Mouse (Mus musculus): ENCODE data around the gene Urgcp. TPM values are rescaled to one million over a fixed set of nuclear protein-coding genes. Genes with fewer than 3 reads are reported as not detected.

Urgcp gene
- total RNA-seq, 2 experiments from 2014 or later: 38.8 to 48.7 TPM

DNA sequence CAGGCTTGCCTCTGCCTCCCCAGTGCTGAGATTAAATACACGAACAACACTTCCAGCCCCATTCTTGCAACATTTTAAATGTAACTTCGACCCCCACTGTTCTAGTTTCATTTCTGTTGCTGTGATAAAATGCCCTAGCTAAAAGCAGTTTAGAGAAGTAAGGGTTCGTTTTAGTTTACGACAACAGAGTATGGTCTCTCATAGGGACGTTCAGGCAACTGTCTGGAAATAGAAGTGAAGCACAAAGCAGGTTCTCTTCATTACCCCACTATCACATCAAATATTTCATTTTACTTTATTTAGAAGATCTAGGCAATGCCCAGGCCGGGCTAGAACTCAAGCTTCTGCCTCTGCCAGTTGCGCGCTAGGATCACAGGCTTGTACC is 25.5 kb upstream of the Urgcp start:
- DNase-seq (ENCODE audit: low spot score): no peak

DNA sequence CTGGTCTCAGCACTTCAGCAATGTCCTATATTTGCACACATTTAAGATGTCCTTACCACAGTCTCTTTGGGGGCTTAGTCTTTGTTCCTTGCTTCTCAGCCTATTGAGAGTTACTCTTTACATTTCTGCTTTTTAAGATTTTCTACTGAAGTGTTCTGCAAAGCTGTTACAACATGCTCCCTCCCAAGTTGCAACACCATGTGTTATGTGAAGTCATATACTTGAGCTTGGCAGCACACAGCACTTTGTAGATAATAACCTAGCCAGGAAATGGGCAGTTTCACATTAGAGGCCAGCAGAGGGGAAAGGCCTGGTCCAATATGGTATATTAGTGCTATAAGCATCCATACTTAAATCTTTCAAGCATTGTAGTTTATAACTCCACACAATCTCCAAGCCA is 23.6 kb upstream of the Urgcp start:
- no peak for DNase-seq (ENCODE audit: low spot score)

DNA sequence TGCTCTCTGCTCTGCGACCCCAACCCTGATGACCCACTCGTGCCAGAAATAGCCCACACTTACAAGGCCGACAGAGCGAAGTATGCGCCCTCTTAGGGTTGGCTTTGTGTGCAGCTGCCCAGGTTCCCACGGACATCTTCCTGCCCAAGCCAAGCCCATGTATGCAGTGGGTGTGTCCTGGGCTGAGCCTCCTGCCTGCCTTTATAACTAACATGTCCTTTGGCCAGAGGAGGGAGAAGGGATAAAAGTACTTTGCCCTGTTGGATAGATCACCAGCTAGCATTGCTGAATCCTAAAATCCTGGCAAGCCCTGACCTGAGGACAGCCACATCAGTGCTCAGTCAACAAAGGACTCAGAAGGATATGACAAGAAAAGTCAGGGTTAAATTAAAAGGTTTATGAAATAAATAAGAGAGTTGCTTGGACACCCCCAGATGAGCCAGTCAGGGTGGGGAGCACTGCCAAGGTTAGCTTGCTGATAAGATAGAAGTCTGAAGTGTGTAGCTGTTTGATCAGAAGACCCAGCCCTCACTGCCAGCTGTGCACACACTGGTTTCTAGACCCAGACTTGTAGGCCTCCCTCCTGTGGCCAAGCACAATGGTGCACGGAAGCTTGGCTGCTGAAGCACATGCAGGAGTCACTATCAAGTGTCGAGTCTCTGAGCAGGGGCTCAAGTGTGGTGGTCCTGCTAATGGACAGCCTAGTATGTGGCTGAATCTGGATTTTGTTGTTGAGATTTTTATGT is 20.2 kb upstream of the Urgcp start:
- no peak for DNase-seq (ENCODE audit: low spot score)

DNA sequence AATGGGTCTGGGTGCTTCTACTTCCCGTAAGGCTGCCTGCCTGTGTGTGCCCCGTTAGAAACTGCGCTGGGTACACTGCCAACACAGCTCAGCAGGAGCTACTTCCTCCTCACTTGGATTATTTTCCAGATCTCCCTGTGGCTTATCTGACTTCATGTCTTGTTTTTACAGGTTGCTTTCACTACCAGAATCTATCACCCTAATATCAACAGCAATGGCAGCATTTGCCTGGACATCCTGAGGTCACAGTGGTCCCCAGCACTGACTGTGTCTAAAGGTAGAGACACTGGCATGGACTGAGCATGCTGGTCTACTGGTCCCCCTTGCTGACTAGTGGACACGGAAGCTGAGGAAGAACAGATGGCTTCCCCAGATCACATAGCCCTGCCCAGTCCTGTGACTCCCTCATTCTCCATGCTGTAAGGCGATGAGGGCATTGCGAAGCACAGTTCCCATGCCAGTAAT is 17.9 kb upstream of the Urgcp start:
- DNase-seq (ENCODE audit: low spot score): no peak

DNA sequence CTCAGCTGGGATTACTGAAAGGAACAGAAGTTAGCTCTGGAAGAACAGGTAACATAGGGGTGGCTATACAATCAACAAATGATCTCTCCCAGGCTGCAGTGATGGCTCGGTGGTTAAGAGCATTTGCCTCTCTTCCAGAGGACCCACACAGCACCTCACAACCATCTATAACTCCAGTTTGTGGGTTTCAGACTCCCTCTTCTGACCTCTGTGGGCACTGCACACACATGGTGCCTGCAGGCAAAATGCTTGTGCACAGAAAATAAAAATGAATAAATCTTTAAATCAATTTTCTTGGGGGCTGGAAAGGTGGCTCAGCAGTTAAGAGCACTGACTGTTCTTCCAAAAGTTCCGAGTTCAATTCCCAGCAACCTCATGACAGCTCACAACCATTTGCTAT is 16.3 kb upstream of the Urgcp start:
- no peak for DNase-seq (ENCODE audit: low spot score)

DNA sequence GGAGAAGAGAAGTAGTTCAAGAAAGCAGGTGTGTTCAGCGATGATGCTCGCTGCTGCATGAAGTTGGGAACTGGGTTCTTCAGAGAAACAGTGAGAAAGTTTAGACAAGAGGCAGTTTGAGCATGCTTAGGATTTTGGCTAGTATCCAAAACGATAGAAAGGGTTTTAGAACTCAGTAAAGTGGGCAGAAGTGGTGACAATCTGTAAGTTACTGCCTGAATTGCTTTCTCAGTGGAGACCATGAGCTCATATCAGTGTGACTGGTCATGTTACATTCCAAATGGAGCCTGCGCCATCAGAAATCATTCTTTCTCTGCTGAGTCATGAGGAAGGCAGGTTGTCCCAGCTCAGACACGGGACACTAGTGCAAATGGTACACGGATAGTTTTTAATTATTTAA is 3.8 kb upstream of the Urgcp start:
- no peak for DNase-seq (ENCODE audit: low spot score)

DNA sequence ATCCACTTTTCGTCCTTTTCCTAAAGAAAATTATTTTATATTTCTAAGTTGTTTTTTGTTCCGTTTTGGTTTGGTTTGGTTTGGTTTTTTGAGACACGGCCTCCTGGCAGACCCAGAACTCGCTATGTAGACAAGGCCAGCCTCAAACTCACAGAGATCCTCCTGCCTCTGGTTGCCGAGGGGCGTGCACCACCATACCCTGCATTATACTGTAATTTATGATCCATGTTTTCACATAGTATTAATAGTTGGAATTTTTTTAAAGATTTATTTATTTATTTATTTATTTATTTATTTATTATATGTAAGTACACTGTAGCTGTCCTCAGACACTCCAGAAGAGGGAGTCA is 432 bp upstream of the Urgcp start:
- no peak for DNase-seq (ENCODE audit: low spot score)

DNA sequence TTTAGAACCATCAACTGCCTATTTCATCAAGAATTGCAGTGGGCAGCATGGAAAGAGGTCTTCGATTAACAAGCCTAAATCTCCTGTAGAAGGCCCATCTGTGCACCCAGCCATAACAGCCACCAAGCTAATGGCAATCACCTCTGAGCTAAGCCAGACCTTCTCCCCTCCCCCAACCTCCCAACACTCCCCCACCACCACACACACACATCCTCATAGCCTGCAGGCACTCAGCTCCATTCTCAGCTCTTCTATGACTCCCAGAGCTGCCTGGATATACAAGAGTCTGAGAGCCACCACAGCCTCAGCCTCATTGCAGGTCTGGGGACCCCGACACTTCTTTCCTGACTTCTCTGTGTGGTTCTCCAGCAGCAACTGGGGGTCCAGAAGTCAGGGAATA is 8.4 kb downstream of the Urgcp start:
- DNase-seq (ENCODE audit: low spot score): no peak

DNA sequence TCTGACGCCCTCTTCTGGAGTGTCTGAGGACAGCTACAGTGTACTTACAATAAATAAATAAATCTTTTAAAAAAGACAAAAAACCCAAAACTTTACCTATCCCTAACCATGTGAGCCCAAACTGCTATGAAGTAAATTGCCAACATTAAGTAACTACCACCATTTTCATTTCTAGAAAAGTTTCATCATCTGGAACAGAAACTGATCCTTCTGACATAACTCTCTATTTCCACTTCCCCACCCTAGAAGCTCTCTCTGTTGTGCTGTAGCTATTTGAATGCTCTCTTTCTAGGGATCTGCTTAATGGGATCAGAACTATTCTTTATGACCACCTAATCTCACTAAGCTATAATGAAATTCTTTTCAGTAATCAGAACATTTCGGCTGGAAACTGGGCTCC is 17.2 kb downstream of the Urgcp start:
- DNase-seq (ENCODE audit: low spot score): no peak

DNA sequence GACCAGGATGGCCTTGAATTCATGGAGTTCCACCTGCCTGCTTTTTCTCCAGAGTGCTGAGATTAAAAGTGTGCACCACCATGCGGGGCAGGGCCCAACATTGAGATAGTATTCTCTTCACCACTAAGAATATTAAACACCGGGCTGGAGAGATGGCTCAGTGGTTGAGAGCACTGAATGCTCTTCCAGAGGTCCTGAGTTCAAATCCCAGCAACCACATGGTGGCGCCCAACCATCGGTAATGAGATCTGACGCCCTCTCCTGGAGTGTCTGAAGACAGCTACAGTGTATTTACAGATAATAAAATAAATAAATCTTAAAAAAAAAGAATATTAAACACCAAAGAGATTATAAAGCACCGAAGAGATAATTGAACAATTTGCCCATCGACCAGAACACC is 20.1 kb downstream of the Urgcp start:
- DNase-seq (ENCODE audit: low spot score): no peak

DNA sequence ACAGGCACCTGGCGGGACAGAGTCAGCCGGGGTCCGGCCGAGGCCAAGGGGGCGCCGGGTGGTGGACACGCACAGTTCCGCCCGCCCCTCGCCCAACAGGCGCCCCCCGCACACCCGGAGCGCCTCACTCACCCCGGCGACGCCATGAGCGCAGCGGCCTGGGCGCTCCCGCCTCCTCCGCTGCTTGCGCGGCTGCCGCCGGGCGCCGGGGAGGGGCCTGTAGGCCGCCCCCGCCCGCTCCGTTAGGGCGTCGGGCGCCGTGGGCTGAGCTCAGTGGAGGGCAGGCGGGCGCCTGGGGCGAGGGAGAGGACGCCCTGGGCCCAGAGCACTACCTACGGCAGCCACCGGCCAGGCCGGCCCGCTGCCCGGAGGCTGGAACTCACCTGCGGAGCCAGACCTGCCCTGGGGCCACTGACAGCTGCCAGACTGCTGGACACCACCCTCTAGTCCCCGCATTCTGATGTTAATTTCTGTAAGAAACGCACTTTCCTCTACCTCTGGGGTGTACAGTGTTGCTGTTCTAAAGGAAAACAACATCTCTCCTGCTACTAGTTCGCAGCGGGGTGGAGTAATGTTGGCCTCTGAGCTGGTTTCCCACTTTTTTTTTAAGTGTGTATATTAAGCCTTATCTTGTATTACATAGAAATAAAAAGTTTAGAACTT is 21.1 kb downstream of the Urgcp start:
- peak; percentile 78 for DNase-seq (ENCODE audit: low spot score)

DNA sequence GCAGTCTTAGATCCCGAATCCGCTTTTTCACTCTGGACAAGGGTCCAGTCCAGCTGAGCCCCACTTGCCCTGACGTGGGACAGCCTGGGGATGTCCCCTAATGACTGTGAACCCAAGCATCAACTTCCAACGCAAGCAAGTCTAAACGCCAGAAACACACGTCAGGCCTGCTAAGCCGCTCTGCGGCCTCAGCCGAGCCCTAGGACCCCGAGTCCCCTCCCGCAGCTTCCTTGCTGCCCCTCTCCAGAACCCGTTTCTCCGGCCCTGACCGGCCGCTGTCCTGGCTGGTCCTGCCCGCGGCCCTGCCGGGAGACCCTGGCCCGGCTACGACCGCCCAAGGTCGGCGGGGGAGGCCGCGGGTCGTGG is 21.6 kb downstream of the Urgcp start:
- DNase-seq (ENCODE audit: low spot score): peak; percentile 35

DNA sequence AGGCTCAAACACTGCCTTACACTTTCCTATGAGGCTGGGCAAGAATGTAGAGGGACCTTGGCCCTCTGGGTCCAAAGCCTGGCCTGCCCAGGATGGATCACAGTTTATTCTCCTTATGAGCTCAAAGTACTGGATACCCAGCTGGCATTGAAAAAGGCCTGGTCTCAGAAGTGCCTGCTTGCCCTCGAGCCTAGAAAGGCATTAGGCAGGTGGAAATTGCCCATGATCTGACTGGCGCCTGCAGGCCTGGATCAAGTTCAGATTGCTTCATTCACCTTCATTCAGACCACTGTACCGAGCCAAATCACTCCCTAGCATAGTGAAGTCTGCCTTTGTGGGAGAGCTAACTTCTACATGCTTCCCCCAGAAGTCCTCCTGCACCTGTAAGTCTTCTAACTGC is 22.3 kb downstream of the Urgcp start:
- peak; percentile 48 for DNase-seq (ENCODE audit: low spot score)

DNA sequence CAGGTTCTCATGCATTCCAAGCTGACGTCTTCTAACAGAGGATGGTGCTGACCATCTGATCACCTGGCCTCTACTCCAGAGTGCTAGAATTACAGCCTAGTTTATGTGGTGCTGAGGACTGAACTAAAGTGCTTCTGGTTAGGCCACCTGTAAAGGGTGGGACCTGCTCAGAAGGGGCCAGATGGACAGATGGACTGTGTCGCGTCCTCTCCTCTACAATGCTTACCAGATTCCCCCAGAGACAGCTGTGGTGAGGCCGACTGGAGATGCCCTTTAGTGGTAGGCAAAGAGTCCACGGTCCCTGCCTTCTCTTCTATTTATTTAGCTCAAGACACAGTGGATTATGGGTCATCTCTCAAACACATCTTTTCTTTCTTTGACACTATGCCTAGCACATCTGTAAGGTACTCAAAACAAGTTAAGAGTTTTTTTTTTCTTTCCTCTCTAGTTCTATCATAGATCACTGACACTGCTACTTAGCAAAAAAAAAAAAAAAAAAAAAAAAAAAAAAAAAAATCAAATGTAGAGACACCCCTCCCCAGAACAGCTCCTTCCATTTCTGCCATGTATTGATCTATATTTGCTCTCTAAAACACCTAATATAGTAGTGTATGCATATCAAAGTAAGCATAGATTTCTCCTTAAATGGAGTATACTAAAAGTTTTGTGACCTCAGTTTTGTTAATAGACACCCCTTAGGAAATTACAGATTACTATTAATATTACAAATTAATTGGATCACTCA is 23.1 kb downstream of the Urgcp start:
- no peak for DNase-seq (ENCODE audit: low spot score)

DNA sequence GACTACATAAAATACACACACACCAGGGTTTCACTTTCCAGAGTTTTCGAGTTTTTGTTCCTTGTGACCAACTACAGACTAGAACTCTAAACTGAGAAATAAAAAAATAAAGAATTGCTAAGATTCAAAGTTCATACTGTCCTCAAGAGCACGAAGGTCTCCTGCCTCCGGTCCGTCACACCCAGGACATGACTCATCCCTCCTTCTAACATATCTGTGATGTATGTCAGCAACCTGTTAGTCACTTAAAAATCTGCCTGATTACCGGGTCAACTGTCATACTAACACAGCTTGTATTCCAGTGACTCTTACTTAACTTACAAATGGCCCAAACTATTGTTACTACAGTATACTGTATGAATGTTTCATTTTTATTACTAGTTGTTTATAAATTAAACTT is 25.0 kb downstream of the Urgcp start:
- DNase-seq (ENCODE audit: low spot score): no peak

DNA sequence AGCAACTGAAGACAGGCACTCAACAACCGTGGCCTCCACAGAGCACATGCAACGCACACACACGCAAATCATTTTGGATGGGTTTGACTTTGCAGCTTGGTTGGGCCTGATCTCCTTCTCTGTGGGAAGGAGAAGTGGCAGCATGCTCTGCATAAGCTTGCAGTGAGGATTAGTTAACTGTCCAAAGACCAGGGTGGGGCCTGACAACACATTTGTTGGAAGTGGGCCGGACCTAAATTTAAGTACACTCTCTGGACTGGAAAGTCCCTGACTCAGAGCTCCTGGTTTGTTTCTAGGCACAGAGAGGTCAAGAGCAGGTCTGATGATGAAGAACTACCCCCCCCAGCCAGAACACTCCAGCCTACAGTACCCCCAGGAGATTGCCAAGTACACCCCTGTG is 27.9 kb downstream of the Urgcp start:
- DNase-seq (ENCODE audit: low spot score): peak; percentile 66

DNA sequence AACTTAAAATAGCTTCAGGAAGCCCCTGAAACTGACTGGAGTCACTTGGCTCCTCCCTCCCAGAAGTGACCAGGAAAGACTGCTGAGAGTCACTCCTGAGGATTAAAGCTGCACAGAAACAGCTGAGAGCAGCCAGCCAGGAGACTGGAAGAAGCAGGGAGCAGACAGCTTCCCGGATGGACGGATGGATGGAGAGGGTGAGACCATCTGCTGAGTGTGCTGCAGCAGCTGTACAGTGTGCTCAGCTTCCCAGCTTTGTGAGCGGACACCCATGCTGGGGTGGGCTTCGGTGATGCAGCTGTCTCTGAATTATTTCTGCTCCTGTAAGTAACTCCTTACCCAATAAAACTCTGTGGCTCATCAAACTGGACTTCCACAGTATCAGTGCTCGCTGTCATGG is 29.8 kb downstream of the Urgcp start:
- no peak for DNase-seq (ENCODE audit: low spot score)

DNA sequence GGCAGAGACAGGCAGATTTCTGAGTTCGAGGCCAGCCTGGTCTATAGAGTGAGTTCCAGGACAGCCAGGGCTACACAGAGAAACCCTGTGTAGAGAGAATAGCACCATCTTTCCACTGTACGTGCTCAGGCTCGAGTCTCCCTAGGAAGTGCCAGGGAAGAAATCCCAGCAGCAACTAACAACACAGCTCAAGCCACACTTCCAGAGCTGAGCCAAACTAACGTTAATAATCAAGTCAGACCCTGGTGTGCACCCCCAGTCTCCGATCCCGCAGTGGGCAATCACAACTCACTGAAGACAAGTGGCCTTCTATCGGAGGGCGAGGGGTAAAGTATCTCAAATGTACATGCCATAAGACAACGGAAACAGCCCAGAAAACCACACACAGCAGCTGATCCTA is 32.6 kb downstream of the Urgcp start:
- no peak for DNase-seq (ENCODE audit: low spot score)

DNA sequence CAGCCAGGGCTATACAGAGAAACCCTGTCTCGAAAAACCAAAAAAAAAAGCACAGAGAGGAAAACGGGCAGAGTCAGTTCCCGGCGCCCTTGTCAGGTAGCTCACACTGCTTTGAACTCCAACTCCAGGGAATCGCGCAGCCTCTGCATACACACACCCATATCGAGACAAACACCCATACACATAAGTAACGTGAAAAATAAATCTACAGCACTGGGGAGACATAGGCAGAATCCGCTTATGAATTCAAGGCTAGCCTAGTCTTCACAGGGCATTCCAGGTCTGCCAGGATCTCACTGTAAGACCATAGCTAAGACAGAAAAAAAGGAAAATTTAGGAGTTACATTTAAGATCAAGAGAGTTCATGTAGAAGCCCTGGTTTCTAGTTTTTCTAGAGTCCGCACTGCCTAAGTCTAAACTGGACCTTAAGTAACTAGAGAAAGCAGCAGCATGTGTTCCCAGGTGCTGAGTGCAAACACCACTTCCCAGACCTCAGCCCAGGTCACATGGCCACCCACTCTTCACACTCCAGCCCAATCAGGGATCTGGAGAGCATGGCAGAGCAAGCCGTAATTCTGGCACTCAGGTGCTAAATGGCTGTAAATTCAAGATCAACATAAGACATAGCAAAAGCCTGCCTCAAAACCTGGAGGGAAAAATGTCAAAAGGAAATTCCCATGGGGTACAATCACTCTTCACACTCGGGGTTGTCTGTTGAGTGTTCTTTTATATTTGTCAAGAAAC is 43.4 kb downstream of the Urgcp start:
- DNase-seq (ENCODE audit: low spot score): no peak

DNA sequence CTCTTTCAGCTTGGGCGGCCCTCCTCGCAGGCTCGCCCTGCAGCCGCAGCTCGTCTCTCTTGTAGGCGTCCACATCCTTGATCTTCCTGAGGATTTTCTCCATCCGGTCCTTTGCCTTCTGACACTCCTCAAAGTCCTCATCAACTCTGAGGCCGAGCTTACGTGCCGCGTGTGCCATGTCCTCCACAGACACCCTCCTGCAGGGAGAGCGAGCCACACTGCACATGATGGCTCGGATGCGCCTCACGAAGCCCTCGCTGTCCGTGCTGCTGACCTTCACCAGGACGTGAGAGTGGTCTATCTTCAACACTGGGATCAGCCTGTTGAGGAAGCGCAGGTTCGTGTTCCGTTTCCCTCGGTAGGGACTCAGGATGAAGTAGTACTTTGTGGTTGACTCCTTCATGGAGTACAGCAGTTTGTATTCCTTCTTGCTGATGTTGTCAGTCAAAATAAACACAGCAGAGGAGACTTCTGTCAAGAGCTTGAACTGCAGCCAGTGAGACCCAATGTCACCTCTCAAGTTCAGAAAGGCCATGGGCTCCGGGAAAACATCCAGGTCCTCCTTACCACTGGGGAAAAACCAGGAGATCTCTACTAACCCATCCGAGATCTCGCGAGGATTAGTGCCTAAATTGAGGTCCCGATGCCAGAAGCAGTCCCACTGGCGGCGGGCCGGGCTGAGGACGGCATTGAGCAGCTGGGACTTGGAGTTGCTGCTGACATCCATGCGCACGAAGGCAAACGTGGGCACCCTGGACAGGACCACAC is 45.1 kb downstream of the Urgcp start:
- DNase-seq (ENCODE audit: low spot score): no peak

DNA sequence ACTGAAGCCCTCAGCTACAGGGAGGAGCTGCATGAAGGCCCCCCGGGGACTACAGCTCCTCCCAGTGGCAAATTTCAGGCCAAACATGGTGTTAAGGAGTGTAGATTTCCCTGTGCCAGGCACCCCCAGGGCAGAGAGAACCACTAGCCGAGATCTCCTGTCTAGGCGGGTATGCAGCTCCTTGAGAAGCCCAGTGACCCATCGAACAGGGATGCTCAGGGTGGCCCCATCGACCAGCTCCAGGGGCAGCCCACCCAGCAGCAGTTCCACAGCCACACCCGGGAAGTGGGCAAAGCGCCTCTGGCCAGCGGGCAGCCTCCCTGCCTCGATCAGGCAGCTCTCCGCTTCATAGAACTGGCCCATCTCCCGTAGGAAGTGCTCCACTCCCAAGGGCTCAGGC is 45.9 kb downstream of the Urgcp start:
- no peak for DNase-seq (ENCODE audit: low spot score)
